Mouse (Mus musculus) heart, adult 11 months (tissue): ENCODE data around the gene Ctsl.
A peak's percentile ranks its signal among the peaks of the same experiment; 100 is the strongest.

Experiments
- DNase-seq: peaks from one replicate; pipeline ENCODE4 v3.0.0; 2022

The Ctsl gene

DNA sequence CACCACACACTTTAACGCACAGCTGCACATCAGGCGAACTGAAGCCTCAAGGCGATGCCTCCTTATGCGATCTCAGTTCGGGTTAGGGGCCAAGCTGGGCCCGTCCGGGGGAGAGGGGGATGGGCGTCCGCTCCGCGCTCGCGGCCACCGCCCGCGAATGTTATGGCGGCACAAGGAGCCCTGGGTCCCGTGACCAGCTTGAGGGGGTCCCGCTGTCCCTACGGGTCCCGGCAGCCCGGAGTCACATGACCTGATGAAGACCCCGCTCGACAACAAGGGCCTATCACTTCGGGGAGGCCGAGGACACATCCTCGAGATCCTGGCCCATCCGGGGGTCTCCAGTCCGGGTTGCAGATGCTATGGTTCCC, 901 bp downstream of the Ctsl start:
- no peak for DNase-seq

DNA sequence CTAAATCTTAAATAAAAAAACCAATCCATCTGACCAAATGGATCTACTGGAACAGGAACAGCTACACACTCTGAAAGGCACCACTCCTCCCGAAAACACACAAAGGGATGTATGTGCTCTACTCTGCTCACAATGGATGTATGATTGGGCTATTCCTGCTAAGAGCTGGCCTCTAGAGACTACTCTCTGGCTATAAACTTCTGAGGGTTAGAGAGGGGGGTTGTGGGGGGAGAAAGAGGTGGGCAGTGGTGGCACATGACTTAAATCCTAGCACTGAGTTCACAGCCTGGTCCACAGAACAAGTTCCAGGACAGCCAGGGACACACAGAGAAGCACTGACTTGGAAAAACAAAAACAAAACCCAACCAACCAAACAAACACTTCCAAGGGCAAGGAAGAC, 2.1 kb downstream of the Ctsl start:
- DNase-seq: peak; percentile 76

- DNase-seq: peak; percentile 84
These were observed 3.1 kb downstream of the Ctsl start for GRCm38 (mm10) chr13:64367615-64368014.

GRCm38 (mm10) chr13:64365326-64365725, 5.4 kb downstream of the Ctsl start:
- DNase-seq: peak; percentile 36

DNA sequence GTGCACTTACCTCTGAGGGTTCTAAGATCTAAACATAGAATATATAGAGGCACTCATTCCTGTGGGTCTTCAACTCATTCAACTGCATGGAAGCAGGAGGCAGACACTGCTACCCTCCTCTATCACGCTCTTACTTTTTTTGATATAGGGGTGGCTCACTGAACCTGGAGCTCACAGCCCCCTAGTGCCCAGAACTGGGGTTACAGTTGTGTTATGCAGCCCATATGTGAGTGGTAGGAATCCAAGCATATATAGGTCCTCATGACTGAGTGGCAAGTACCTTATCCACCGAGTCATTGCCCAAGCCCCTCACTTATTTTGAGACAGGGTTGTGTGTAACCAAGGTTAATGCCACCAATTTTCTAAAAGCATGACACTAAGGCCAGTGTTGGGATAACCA, 6.4 kb downstream of the Ctsl start:
- DNase-seq: peak; percentile 74

GRCm38 (mm10) chr13:64362139-64362538, 8.6 kb downstream of the Ctsl start:
- peak; percentile 76 for DNase-seq

- no peak for DNase-seq
These were observed 9.7 kb downstream of the Ctsl start for GRCm38 (mm10) chr13:64361020-64361419.

DNA sequence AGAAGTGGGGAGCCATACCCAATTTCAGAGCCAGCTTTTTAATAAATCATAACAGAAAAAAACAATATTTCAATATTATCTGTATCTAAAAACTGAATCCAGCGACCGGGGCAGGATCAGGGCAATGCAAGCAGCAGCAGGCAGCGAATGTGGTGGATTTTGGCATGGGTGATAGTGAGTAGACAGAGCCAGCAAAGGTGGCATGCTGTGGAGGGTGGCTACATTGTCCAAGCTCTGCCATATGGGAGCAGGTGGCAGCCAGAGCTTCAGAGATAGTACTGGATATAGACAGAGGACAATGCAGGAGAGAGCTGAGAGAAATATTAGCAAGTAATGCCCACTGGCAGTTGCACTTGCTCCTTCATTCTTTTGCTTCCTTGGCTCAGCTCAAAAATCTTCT, 11.0 kb downstream of the Ctsl start:
- peak; percentile 70 for DNase-seq

GRCm38 (mm10) chr13:64358476-64358875, 12.2 kb downstream of the Ctsl start:
- peak; percentile 24 for DNase-seq

DNA sequence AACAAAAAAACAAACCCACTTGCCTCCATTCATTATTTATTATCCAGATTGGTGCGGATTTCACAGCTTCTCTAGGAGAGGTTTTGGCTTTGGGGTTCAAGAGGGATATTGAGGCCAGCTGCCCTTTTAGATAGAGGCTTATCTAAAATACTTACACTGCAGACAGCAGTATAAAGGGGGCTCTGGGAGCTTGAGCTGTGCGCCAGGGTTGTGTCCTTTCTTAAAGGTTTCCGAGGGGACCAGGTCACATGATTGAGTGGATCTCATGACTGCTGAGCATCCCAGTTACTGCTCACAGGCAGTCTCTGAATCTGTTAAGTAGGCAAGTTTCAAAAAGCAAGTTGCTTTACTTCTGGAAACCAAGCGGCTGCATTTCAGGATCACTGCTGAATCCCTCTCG, 13.3 kb downstream of the Ctsl start:
- DNase-seq: peak; percentile 45

DNA sequence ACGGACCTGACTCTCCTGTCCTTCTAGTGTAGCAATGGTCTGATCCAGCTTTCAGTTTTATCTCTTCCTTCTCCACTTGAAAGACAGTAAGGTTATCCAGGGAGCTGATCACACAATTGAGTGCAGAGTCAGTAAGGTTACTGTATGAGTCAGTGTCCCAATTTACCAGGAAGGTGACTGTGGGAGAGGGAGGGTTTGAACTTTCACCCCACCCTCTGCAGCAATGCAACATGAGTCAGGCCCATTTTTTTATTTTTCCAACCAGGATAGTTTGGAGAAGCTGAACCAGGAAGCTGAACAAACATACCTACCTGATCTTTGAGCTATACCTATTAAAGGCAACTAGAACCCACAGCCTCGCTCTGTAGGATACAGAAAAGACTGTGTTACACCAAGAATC, 21.2 kb downstream of the Ctsl start:
- DNase-seq: peak; percentile 4

DNA sequence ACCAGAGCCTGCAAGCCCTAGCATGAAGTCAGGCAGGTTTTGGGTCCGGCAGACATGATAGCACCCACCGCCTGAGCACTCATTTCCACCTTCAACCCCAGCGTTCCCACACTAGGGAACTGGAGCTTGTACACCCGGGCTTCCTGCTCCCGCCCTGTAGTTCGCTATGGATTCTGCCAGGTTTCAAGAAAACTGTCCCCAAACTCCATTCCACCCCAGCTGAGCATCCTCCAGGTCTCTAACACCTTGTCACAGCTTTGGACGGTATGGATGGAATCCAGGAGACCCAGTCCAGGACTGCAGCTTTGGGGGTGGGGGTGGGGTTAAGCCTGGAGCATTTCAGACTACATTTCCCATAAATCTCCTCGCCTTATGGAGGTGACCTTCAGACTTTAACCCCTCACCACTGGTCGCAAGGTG, 26.6 kb downstream of the Ctsl start:
- peak; percentile 89 for DNase-seq

- DNase-seq: peak; percentile 88
These were observed 27.1 kb downstream of the Ctsl start for GRCm38 (mm10) chr13:64343598-64343997.

DNA sequence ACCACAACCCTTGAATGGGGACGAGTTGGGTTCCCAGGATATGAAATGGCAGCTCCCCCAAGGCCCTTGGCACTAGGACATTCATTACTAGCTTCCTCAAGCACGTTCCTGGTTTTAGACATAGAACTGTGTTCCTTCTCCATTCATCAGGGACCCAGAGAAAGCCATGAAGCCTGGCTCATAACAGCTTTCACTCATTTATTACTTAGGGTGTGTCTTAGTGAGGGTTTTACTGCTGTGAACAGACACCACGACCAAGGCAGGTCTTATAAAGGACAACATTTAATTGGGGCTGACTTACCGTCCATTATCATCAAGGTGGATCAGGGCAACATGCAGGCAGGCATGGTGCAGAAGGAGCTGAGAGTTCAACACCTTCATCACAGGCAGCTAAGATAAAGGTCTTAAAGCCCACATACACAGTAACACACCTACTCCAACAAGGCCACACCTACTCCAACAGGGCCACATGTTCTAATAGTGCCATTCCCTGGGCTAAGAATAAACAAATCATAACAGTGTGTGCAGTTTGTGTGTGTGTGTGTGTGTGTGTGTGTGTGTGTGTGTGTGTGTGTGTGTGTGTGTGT, 35.1 kb downstream of the Ctsl start:
- DNase-seq: peak; percentile 35

DNA sequence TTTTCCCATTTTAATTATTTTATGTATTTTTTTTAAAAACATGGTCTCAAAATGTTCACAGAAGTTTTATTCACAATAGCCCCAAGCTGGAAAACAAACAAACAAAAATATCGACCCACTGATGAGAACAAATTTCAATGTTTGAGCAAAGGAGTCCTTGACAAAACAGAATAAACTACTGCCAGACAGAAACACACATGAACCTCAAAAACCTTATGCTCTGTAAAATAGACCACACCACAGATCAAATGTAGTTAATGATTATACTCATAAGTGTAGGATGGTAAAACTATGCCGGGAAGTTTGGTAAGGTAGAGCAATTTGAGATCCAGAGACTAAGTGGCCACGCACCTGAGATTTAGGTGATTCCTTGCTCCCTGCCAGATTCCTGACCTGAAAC, 37.6 kb downstream of the Ctsl start:
- peak; percentile 28 for DNase-seq

DNA sequence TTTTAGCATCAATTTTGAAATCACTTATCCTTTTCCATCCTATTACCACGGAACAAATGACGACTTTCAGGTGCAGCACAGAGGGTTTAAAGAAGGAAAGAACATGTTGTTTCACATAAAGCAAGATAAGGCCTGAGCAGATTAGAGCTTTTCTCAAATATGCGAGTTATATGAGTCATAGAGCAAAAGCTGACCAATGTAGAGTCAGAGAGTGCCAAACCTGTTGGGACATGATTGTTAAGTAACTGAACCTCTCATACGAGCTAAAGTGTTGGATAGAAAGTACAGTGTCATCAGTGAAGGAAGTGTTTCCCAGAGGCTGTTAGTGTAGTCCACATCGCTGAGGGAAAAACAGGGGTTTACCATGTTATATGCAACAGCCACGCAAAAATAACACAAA, 38.4 kb downstream of the Ctsl start:
- DNase-seq: peak; percentile 52

GRCm38 (mm10) chr13:64322561-64323281, 48.0 kb downstream of the Ctsl start:
- peak; percentile 66 for DNase-seq

- DNase-seq: peak; percentile 94
These were observed 50.4 kb downstream of the Ctsl start for GRCm38 (mm10) chr13:64320334-64320733.

- DNase-seq: no peak
These were observed 50.9 kb downstream of the Ctsl start for GRCm38 (mm10) chr13:64319782-64320181.

DNA sequence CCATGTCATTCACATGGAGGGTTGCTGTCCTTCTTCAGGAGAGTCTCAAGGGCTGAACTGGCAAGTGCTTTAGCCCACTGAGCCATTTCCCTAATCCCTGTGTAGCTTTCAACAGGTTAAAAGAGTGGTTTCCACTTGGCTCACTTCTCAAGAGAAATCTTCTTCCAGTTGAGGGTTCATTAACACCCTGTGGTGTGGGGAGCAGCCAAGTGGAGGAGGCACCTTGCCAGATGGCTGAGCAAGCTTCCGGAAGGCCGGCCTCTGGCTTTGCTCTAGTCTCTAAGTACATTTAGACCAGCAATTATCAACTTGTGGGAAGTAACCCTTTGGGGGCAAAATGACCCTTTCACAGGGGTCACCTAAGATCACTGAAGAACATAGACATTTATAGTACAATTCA, 52.3 kb downstream of the Ctsl start:
- peak; percentile 96 for DNase-seq

DNA sequence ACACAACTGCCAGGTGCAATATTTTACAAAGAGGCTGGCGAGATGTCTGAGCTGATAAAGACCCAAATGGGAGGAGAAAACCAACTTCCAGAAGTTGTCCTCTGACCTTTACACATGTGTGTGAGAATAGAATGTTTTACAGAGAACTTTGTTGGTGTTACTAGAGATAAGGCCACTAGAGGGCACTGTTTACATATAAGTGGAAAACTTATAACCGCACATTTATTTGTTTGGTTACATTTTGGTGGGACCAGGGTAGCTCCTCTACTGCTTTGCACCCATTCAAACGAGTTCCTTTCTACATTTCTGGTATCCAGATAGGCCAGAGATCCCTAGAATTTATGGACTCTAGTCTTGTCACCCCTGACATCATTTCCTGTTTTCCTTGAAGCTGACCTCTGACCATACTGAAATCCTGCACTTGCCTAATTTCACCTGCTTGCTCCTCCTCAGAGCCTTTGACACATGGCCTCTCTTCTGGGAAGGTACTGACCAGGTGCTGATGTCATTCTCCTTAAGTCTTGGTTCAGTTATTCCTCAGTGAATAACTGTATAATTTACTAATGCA, 55.1 kb downstream of the Ctsl start:
- DNase-seq: peak; percentile 82

- DNase-seq: peak; percentile 74
These were observed 56.6 kb downstream of the Ctsl start for GRCm38 (mm10) chr13:64314041-64314440.

DNA sequence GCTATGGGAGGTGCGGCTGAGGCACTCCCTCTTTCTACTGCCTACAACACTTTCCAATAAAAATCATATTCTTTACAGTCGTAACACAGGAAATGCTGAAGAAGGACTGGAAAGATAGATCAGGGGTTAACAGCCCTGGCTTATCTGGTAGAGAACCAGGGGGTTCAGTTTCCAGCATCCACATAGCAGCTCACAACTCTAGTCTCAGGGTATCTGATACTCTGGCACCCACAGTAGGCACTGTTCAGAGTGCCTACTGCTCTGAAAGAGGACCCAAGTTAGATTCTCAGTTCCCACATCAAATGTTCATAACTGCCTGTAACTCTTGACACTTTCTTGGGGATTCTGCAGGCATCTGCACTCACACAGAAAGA, 57.8 kb downstream of the Ctsl start:
- DNase-seq: no peak
